Mouse (Mus musculus) lung, adult 18-20 months (tissue): ENCODE data around the gene Grm4.

Experiments
- DNase-seq, 2 experiments: peaks; one replicate each; pipeline ENCODE4 v3.0.0; 2022; ENCODE audit warnings: mixed read lengths in 2 of 2

Gene Grm4

GRCm38 (mm10) chr17:27488173-27488823 lies 32.9 kb downstream of the Grm4 start:
- DNase-seq = peak in 1 of 2 experiments; percentile 19

GRCm38 (mm10) chr17:27485940-27486339 lies 35.3 kb downstream of the Grm4 start:
- DNase-seq = no peak

- DNase-seq = no peak
Measured at GRCm38 (mm10) chr17:27483571-27483970, 37.6 kb downstream of the Grm4 start.

GRCm38 (mm10) chr17:27480143-27481103 lies 40.8 kb downstream of the Grm4 start:
- DNase-seq = peak; percentile 27 to 30

GRCm38 (mm10) chr17:27475650-27476049 lies 45.6 kb downstream of the Grm4 start:
- no peak for DNase-seq

- no peak for DNase-seq
Measured at GRCm38 (mm10) chr17:27466620-27467019, 54.6 kb downstream of the Grm4 start.

- DNase-seq = no peak
Measured at GRCm38 (mm10) chr17:27465924-27466323, 55.3 kb downstream of the Grm4 start.

GRCm38 (mm10) chr17:27464327-27464962 lies 56.8 kb downstream of the Grm4 start:
- no peak for DNase-seq

- no peak for DNase-seq
Measured at GRCm38 (mm10) chr17:27459979-27460378, 61.2 kb downstream of the Grm4 start.

GRCm38 (mm10) chr17:27459241-27459640 lies 62.0 kb downstream of the Grm4 start:
- no peak for DNase-seq

GRCm38 (mm10) chr17:27457863-27458494 lies 63.2 kb downstream of the Grm4 start:
- no peak for DNase-seq

GRCm38 (mm10) chr17:27457038-27457577 lies 64.1 kb downstream of the Grm4 start:
- no peak for DNase-seq

- no peak for DNase-seq
Measured at GRCm38 (mm10) chr17:27456364-27456763, 64.8 kb downstream of the Grm4 start.

- no peak for DNase-seq
Measured at GRCm38 (mm10) chr17:27455012-27455784, 66.0 kb downstream of the Grm4 start.

GRCm38 (mm10) chr17:27454396-27454795 lies 66.8 kb downstream of the Grm4 start:
- no peak for DNase-seq

- DNase-seq = no peak
Measured at GRCm38 (mm10) chr17:27453045-27453444, 68.2 kb downstream of the Grm4 start.

- no peak for DNase-seq
Measured at GRCm38 (mm10) chr17:27451787-27452186, 69.4 kb downstream of the Grm4 start.

GRCm38 (mm10) chr17:27451216-27451615 lies 70.0 kb downstream of the Grm4 start:
- DNase-seq = no peak

GRCm38 (mm10) chr17:27449757-27450330 lies 71.4 kb downstream of the Grm4 start:
- DNase-seq = no peak

GRCm38 (mm10) chr17:27448749-27449148 lies 72.5 kb downstream of the Grm4 start:
- no peak for DNase-seq

GRCm38 (mm10) chr17:27445364-27446075 lies 75.7 kb downstream of the Grm4 start:
- DNase-seq = no peak
